Mouse (Mus musculus) cerebellum, postnatal 36 days (tissue): ENCODE results near the gene Me1.

Experiments used
- DNase-seq, 2 experiments: peaks; one replicate each; pipeline ENCODE4 v3.0.0; 2021 to 2022; ENCODE audit warnings: mixed read lengths in 2 of 2

The Me1 gene

DNA sequence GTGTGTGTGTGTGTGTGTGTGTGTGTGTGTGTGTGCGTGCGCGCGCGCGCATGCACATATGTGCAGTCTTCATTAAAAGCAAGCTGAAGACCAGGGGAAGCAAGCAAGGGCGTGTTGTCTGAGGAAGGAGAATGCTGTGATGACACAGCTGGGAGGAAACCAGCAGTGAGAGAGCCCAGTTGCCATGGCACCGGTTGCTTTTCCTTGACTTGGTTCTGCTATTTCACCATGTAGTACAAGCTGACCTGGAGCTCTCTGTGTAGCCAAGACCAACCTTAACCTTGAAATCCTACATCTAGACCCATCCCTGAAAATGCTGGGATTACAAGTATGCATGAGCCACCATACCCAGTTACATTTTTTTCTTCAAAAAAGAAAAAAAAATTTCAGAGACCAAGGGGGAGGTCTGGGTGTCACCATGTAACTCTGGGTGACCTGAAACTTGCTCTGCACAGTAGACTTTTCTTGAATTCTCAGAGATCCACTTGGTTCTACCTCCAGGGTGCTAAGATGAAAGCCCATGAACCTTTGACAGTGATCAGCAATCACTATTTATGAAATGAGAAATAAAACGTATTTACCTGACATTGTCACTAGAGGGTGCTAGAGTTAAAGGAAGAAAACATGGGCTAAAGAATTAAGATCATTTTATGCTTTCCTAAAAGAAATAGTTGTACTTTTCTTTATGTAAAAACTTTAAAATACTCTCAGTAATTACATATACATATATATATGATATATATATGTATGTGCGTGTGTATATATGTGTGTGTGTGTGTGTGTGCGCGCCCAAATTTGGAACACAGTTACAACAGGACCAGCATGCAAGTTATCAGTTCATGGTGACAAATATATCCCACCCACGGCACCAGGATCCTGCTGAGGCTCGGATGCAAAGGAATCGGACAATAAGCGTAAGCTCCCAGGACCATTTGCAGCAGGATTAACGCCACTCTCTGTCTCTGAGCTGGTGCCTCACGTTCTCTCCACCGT lies 102.8 kb downstream of the Me1 start:
- DNase-seq, result no peak

DNA sequence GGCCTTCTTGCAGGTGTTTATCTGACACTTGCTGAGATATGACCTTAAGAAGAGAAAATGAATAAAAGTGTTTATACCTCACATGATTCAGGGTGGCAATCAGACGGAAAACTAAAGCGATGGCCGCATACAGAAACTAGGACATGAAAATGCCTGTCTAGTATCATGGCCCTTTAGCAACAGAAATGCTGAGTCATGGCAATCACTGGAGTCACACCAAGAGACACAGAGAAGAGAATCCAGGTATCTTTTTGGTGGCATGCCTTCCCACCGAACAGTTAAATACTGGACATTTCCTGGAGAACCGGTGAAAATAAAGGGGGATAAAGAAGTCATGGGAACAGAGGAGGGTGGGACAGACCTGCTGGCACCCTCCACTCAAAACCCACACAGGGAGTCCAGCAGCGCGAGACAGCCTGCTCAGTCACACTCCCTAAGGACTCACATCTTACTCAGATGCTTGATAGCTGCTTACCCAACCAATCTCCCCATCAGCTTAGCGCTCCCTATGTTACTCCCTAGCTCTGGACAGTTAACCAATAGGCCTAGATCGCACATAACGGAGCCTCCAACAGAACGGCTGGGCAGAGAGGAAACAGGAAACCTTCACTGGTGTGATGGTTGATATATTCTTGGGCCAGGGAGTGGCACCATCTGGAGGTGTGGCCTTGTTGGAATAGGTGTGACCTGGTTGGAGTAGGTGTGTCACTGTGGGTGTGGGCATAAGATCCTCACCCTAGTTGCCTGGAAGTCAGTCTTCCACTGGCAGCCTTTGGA lies 108.5 kb downstream of the Me1 start:
- no peak for DNase-seq

DNA sequence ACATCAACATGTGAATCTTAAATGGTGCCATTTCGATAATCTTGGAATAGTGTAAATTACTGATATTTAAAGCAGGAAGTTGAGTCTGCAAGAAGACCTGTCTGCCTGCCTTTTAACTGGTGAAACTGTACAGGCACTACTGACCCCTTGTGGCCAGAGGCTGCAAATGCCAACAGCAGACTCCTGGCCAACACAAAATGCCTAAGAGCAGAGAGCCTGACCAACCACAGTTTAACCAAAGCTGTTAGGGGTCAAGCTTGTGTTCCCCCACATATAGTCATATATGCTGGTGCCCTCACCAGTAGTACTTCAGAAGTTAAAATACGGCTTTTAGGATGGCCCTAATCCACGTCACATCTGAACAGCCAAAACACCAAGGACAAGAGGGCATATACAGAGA lies 112.0 kb downstream of the Me1 start:
- peak; percentile 67 to 70 for DNase-seq

DNA sequence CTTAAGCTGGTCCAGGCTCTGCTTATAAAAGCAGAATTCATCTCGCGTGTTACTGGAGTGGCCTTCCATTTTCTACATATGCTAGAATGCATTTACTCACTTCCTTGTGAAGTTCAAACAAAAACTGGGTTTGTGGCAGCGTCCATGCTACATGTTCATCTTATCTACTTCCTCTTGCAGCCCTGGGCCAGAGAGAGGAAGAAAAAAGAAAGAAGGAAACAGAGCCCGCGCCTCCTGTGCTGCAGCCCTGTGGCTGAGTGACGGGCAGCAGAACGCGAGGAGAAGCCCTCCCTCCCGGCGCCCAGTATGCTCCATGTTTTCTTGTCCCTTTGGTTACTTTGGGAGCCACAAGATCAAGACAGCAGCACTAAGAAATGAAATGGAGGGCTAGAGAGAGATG lies 116.1 kb downstream of the Me1 start:
- DNase-seq, result no peak

DNA sequence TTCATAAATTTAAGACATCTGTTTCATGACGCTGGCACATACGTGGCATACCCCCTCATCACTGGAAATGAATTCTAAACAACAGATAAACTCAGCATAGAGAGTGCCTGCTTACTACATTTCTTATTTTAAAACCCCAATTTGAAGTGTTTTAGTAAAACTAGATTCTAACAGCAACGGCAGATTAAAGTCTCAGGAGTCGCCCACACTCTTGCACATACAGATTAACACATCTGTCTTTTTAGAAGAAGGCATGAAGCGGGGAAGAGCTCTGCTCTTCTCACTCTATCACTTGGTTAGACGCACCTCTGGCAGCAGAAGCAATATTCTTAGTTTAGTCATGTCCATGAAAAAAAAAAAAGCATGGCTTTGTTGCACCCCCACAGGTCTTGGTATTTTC lies 120.6 kb downstream of the Me1 start:
- DNase-seq, result no peak

DNA sequence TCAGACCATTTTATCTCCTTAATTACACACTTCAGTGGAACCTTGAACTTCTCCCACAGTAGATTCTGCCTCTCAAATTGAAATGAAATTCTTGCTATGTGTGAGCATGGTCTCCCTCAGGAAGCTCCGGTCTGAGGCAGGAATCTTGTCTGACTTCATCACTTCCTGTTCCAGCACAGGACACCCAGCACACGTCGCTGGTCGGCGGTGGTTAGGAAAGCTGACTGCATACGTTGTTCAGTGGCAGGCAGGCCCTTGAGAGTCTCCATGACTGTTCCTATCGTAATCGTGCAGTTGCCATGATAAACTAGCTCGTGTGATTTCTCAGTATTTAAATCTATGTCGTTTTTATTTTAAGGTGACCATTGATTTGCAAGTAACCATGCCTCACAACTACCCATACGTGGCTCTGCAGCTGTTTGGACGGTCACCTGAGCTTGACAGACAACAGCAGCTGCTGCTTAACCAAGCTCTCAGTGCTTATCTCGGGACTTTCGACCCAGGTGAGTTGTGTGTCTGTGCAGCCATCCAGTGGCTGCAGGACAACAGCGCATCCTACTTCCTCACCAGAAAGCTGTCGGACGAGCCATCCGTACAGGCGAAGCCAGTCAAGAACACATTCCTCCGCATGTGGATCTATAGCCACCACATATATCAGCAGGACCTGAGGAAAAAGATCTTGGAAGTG lies 122.0 kb downstream of the Me1 start:
- DNase-seq, result no peak

DNA sequence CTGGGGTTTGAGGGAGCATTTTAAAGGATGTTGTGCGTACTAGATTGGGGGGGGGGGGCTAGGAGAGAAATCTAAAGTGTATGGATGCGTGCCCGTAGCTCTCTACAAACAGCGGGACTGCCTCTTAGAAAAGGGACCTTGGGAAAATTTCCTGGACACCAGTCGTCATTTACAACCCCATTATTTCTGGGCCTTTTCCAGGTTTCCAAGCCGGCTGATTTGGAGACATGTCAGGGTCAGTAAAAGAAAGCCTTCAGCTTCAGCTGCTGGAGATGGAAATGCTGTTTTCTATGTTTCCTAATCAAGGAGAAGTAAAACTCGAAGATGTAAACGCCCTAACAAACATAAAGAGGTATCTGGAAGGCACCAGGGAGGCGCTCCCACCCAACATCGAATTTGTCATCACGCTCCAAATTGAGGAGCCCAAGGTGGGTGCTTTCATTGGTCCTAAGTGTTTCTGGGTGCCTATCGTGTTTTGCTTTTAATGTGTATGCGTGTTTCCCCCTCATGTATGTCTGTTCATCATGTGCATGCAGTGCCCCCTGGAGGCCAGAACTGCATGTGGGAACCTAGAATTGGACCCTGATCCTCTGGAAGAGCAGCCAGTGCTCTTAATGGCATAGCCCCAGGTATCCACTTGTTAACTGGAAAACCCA lies 123.0 kb downstream of the Me1 start:
- DNase-seq, result peak; percentile 81 to 82

DNA sequence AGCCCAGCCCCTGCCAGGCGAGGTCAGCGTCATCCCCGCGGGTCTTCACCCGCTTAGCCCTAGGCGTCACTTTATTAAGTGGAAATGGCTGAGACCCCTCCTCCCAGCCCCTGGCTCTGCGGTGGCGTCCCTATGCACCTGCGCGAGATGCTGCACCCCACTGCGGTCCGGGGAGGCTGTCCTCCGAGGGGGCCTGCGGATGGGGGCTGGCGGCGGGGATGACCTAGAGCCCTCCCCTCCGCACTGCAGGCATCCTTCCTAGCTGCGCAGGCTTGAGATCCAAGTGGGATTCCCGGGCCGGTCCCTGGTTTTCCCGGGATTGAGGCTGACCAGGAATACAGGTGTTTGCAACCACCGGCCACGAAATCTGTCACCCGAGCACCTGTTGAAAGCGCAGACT lies 123.6 kb downstream of the Me1 start:
- DNase-seq, result peak in 1 of 2 experiments; percentile 48

DNA sequence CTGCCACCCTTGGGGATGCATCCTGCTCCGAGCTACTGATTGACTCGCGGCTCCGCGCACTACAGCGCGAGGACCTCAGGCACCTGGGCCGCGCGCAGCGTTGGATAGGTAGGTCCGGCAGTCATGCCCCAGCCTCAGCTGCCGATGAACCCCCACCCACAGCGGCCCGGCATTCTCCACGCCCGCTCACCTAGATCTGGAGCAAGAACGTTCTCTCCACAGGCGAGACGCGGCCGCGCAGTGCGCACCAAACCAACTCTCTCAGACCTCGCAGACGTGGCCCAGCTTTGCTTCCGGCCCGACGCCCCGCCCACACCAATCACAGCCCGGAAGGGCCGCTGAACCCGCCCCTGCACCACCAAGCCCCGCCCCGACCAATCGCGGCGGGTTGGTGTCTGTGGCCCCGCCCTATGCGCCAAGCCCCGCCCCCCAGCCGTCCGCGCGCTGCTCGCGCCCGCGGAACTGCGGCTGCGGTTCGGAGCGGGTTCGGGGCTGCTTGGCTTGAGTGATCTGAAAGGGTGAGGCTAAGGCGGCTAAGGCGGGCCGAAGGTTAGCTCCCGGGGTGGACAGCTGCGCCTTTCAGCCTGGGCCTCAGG lies 124.1 kb downstream of the Me1 start, which contains the start of the genes Pgm3 and Rwdd2a:
TSS of gene Pgm3 (minus strand) at position 303 of the 596 bp plus-strand sequence.
TSS of gene Rwdd2a (plus strand) at position 452 of the 596 bp plus-strand sequence.
- peak; percentile 95 to 97 for DNase-seq

DNA sequence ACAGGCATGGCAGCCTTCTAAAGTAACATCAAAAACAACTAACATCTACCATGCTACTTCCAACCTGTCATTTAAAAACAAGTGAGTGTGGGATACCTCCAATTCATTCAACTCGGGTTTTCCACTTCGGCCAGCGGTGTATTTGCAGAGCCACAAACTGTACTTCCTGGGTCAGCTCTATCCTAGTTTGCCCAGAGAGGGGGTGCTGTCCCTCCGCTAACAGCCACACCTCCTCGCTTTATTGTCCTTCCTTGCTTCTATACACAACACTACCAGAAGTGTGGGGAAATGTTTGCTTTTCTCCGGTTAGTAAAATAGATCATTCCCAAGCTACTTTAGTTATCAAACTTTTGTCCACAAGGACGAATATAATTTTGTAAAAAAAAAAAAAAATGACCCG lies 124.8 kb downstream of the Me1 start:
- no peak for DNase-seq

DNA sequence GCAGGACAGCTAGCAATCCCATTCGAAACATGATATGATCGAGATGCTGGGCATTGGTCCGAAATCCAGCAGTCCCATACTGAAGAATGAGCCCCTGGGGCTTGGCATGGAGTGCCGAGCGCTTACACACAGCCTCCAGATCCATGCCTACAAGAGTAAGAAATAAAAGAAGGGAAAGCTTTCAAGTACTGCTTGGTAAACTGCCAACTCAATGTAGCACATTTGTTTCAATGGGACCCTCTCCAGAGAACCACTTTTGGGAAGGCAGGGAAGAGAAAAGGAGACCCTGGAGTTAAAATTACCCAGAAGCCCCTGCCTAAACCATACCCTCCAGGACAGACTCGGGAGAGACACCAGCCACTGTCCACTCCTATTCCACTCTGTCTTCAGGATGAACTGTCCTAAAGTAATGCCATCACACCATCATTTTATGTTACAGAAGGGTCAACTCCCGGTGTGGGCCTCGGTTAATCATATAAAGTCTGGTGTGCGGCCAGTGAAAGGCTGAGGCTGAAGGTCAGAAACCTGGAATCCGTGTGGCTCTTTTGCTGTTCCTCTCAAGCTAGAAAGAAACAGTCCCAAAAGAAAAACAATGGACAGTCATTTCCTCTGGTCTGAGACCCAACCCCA lies 125.4 kb downstream of the Me1 start:
- DNase-seq, result no peak

DNA sequence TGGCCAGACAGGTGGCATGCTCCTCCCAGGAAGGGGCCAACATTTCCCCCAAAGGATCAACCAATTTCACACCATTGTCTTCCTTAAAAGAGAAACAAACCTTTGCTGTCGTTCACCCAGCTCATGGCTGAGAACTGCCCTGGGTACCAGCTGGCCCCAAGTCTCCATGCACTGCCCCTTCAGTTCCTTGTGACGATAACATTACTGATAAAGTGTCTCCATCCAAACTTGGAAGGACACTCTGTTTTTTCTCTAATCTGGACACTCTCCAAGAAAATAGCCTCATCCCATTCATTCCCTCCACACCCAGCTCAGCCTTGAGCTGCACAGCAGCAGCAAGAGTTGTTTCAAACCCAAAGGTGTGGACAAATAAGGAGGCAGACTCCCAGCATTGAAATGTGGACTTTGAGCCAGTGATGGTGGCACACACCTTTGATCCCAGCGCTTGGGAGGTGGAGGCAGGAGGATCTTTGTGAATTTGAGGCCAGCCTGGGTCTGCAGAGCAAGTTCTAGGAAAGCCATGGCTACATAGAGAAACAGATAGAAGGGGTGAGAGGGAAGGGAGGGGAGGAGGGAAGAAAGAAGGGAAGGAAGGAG lies 126.3 kb downstream of the Me1 start:
- DNase-seq, result no peak

DNA sequence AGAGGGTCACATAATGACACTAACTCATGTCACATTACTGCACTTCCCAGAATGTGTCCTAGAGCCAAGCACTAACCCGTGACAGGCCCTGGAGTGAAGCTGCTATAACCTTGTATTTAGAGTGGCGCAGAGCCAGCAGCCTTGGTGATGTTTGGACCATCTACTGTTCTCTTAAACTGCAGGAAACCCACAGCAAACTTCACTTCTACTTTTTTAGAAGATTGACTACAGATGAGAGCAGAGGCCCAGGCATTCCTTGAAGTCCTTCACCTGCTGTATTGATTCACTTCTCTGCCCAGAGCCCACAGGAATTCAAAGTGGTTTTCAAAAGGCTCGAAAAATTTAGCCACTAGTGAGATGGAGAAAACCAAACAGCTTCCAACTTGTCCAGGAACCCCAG lies 135.2 kb downstream of the Me1 start:
- no peak for DNase-seq

DNA sequence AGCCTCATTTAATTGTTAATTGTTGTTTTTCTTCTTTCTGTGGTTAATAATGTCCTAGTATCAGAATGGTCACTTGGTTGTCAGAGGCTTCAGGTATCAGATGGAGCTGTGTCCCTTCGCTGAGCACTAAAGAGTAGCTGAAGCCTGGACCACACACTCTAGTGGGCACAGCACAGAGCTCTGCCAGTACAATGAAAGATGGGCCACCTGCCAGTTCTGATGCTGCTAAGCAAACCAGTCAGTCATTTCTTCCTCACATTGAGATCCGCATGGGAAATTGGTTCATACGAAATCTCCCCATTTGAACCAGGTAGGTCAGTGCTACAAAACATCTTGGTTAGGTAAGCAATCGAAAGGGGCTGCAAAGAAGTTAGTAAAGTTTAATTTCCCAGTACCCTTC lies 141.1 kb downstream of the Me1 start:
- DNase-seq, result peak in 1 of 2 experiments; percentile 21

DNA sequence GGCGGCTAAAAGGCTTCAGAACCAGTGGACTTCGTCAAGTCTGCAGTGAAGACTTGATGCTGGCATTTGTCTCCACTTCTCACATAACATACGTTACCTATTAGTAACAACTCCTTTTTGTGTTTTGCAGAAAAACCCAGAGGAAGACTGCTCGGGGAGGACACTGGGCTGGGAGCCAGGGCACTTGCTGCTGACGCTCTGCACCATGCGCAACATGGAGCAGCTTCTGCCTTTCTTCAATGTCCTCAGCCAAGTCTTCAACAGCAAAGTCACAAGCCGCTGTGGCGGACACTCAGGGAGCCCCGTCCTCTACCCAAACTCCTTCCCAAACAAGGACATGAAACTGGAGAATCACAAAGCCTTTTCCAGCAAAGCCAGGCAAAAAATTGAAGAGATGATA lies 141.9 kb downstream of the Me1 start:
- DNase-seq, result peak in 1 of 2 experiments; percentile 24

DNA sequence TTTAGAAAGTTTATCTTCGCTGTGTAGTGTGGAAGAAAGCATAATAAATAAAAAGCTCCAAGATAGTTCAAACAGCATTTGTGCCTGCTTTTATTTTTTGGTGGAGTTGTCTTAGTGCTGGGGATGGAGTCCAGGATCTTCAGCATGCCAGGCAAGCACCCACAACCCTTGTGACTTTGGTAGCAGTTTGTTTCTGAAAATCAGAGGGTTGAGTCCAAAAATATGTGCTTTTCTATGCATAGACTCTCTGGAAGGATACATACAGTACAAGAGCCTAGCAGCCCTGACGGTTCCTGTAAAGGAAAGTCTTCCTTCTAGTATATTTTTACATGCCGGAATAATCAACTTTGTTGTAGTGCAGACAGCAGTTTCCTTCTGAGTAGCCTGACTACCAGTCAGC lies 145.0 kb downstream of the Me1 start:
- no peak for DNase-seq

DNA sequence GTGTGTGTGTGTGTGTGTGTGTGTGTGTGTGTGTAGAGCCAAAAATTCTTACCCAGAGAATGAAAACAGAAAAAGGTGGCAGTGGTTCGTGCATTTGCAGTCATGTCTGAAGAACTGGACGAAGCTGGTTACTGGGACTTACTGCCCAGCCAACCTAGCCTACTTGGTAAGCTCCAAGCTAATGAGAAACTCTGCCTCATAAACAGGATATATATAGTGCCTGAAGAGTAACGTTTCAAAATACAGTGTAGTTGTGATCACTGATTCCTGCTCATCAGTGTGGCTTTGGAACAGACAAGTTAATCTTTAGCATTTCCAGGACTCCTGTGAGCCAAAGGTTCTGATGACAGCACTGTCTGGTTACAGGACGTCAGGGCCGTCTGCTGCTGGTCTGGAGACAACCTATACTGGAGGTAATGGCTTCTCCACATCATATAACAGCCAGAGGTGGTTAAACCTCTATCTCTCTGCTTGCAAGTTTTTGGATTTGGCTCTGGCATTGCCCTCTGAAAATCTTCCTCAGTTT lies 146.1 kb downstream of the Me1 start:
- no peak for DNase-seq

DNA sequence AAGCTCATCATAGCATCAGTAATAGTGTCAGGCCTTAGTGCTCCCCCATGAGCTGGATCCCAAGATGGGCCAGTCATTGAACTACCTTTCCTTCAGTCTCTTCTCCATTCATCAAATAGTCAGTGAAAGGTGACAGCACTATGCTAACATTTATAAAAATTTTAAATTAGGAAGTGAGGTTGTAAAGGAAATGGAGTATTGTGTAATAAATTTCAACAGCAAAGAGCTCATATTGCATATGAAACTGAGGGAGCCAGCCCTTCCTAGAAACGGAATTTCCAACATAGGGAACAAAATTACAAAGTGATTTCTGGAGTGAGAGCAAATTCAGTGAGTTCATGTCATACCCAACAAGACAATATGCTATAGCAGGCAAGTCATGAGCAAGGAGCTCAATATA lies 151.2 kb downstream of the Me1 start:
- DNase-seq, result no peak

DNA sequence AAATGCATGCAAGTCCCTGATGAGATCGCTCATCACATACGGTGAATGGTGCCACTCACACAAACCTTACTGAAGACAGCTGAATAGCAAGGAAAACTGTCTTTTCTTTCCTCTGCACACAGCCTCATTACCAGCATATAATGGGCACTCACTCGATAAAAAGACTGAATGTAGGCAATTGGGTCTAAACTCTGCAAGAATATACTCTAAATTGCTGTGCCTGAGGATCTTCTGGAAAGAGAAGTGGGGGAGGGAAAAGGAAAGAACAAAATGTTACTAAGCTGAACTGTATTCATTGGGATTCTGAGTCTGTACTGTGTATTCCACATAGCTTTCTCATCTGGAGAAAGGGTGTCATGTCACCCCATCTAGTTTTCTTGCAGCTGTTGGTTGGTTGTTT lies 152.3 kb downstream of the Me1 start:
- no peak for DNase-seq

DNA sequence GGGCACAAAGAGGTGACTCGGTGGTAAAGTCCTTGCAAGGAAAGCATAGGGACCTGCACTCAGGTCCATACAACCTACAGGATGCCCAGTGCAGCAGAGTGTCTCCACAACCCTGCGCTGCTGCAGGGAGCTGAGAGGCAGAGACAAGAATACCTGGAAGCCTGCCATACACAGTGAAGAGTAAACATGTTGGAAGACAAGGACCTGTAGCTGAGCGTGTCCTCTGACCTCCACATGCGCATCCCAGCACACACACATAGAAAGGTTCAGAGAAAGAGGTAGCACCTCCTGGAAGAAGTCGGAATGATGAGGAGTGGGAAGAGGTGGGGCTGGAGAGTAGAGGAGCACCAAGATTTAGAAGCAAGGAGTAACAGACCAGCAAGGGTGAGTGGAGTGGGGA lies 161.7 kb downstream of the Me1 start:
- no peak for DNase-seq
